Mouse (Mus musculus): ENCODE measurements around the gene Sytl1.

Gene Sytl1

GRCm38 (mm10) chr4:133262882-133263281 is at the start of gene Sytl1:
Sytl1 (minus strand) TSS chr4:133263113.
- DNase-seq, result no peak

- peak; percentile 95 for DNase-seq
Observed at GRCm38 (mm10) chr4:133309948-133310347, 47.0 kb upstream of the Sytl1 start.

DNA sequence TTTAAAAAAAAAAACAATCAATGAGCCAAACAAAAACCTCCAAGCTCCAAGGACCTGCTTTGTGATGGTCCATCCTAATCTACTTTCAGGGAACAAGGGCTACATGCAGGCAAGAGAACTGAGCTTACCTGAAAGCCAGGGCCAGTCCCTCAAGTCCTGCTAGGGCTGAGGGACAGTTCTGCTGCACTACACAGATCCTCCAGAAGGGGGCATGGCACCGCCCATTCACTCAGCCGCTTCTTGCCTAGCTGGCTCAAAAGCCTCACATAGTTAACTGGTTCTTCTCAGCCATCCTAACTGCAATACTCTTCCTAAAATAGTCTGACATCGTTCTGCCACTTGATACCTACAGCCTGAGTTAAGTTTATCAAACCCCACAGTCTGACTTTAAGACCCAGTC is 44.4 kb upstream of the Sytl1 start:
- DNase-seq, result peak; percentile 92

DNA sequence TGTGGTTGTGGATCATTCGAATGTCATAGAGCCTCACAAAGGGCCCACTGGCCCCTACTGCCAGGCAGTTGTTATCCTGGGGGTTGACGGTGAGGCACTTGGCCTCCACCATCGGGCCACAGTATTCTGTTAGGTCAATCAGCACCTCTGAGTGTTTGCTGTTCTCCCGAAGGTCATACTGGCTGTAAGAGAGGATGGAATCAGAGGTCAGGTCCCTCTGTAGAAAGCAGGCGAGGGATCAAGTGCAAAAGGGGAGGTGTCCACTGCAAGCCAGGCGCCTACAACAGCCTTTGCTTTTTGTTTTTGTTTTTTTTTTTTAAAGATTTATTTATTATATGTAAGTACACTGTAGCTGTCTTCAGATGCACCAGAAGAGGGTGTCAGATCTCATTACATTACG is 42.9 kb upstream of the Sytl1 start:
- peak; percentile 84 for DNase-seq

- DNase-seq, result no peak
Observed at GRCm38 (mm10) chr4:133304770-133305169, 41.9 kb upstream of the Sytl1 start.

DNA sequence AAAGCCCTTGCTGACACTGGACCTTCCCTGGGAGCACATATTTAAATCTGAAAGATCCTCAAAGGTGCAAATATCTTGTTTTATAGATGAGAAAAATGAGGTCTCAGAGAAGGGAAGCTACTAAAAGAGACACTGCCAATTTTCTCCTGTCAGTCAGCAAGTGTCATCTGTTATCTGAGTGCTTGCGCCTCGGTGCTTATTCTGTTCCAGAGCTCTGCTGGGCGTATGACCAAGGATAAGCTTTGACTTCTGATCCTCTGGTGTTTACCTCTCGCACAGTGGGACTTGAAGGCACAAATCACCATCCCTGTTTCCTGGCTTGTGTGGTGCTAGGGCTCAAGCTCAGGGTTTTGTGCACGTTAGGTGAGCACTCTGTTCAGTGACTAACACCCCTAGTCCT is 39.8 kb upstream of the Sytl1 start:
- DNase-seq, result no peak

DNA sequence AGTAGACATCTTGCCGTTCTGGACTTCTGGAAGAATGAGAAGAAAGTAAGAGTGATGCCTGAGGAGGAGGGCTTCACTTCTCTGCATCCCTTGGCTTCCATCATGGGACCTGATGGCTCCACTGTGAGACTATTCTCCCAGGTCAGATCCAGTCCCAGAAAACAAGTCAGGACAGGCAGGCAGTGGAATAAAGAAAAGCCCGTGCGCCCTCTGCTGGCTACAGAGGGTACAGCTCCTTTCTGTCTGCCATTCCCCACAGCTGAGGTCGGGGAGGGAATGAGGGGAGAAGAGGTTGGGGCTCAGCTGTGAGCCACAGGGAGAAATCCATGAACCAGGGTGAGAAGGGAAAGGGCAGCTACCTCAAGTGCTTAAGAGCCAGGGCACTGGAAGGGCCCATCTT is 38.9 kb upstream of the Sytl1 start:
- peak; percentile 95 for DNase-seq

- DNase-seq, result no peak
Observed at GRCm38 (mm10) chr4:133300421-133300820, 37.5 kb upstream of the Sytl1 start.

DNA sequence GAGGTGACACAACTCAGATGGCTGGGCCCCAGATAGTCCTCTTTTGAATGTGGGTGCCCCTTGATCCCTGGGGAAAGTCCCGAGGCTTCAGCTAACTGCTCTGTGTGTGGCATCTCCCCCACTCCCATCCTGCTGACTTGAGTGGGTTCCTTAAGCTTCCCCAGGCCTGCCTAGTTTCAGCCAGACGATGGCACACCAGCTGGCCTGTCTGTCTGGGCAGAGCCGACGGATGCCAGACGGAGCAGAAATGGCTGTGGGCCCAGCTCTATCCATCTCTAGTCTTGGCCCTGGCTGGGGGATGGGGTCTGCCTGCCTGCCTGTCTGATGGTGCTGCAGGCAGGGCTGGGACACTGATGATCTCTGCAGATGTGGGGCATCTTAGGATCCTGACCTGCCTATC is 36.8 kb upstream of the Sytl1 start:
- DNase-seq, result peak; percentile 90

DNA sequence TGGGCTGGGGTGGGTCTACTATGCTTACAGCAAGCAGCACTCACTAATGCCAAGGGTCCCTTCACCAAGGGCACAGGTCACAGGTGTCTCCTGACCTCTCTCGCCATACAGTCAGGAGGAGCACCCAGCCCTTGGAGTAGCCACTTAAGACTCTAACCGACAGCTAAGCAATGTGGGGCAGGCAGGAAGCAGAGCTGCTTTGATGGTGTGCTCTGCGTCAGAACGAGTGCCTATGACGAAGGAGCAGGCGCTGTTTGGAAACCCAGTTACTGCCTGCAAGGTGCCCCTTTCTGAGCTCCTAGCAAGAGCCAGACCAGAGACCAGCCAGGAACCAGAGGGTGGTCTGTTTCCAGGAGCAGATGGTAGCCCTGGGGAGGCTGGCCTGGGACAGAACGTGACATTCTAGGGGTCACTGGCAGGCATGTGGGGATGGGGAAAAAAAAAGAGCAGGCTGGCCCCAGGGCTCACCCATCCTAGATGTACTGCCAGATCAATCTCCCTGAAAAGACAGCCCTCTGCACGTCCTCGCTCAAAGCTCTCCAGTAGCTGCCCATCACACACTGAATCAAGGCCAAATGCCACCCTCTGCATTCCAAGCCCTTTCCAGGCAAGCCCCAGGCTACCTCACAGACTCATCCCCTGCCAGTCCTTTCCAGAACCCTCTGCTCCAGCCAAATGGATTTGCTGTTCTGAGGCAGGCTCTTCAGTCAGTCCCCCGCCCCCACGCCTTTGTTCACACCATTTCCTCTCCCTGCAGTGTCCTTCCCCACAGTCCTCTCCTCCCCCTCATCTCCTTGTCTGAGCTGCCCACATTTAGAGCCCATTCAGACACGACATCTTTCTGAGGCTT is 35.8 kb upstream of the Sytl1 start:
- peak; percentile 93 for DNase-seq

GRCm38 (mm10) chr4:133297801-133298238 is 34.9 kb upstream of the Sytl1 start:
- peak; percentile 96 for DNase-seq

DNA sequence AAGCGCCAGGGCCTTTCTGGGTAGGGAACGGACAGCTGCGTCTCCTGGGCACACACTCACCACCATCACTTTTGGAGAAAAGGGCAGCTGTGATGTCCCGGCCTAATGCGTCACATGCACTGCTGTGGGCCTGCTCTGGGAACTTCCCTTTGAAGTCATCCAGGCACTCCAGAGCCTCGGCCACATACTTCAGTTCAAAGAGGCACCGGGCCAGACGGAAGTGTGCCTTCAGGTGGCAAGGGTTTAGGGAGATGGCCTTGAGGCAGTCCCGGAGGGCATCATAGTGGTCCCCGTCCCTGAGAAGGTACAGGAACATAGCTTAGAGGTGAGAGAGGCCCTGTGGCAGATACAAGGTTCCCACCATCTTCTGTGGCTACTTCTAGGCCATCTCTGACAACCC is 34.4 kb upstream of the Sytl1 start:
- no peak for DNase-seq

GRCm38 (mm10) chr4:133294084-133294483 is 31.2 kb upstream of the Sytl1 start:
- peak; percentile 81 for DNase-seq

DNA sequence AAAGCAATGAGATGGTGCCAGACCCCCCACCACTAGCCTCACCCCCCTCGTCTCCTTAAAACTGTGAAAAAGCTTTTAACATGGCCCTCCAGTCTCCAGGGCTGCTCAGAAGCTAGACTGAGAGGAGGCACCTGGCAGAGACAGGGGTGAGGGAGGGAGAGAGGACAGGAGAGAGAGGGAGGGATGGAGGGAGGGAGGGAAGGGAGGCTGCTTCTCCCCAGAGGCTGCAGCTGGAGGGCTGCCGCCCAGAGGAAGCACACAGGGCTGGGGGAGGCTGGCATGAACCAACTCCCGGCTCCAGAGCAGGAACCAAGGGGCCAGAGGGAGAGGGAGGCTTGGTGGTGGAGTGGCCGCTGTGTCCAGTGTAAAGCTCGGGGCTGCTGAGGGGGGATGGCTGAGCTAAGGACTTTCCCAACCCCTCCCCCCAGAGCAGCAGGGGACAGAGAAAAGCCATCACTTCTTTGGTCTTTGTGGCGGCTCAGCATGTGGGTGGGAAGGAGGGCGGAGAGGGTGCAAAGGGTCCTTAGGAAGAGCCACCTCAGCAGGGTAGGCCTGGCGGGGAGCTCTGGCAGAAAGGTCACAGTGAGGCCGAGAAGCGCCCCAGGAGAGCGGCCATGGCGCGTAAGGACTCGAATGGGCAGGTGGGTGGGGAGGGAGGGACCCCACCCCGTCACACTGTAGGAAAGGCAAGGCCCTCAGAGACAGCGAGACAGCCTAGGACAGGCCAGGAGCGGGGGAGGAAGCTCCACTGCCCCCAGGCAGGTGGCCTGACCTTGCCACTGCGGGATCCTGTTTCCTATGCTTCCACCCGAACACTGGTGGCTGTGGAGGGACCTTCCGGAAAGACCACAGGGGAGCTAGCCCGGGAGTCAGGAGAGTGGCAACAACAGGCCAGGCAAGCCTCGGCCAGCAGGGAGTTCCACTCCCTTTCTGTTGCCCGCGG is 30.3 kb upstream of the Sytl1 start:
- DNase-seq, result peak; percentile 89

- DNase-seq, result no peak
Observed at GRCm38 (mm10) chr4:133292405-133292804, 29.5 kb upstream of the Sytl1 start.

- DNase-seq, result no peak
Observed at GRCm38 (mm10) chr4:133291255-133291654, 28.3 kb upstream of the Sytl1 start.

DNA sequence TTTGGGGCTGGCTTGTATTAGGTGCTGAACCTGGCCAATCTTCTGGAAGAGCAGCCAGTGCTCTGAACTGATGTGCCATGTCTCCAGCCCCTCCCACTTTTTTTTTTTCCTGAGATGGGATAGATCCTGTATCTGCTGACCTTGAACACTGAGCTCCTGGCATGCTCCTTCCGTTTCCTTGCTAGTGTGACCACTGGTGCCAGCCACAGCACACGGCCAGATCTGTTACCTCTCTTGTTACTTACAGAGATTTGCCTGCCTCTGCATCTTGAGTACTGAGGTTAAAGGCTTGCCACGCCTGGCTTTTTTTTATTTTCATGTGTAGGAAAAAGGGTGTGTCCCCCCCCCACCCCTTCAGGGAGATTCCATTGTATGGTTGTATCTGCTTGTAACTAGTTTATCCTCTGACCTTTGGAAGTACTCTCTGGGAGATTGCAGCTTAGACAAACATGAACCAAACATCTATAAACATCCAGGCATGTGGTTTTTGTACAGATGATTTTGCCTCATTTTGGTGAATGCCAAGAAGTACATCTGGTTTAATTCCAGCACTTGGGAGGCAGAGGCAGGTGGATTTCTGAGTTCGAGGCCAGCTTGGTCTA is 23.7 kb upstream of the Sytl1 start:
- no peak for DNase-seq

DNA sequence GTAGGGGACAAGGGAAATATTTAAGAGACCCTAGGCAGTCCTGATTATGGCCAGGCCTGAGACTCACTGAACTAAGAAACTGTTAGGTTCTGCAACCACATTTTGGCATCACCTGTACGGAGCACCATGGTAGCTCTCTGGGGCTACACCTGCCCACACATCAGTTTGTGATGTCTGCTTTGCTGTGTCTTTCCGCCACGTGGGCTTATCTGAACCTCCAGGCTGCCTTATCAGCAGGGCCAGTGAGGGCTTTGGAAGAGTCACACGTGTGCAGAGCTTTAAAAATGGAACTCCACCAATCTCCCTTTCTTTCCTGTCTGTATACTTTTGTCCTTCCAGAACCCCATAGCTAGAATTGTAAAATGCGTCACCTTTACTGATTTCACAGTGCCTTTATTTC is 23.0 kb upstream of the Sytl1 start:
- DNase-seq, result no peak

DNA sequence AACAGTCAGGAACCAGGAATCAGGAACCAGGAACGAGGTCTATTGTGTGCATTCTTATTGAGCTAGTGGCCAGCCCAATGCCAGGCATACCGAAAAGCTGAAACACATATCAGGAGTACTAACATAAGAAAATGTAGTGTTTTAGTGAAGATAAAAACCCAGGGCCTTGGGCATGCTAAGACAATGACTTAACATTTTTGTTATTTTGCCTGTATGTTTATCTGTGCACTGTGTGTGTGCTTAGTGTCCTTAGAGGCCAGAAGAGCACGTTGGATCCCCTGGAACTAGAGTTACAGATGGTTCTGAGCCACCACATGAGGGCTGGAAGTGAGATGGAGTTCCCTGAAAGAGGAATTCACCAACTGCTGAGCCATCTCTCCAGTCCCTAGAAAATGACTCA is 22.4 kb upstream of the Sytl1 start:
- no peak for DNase-seq

DNA sequence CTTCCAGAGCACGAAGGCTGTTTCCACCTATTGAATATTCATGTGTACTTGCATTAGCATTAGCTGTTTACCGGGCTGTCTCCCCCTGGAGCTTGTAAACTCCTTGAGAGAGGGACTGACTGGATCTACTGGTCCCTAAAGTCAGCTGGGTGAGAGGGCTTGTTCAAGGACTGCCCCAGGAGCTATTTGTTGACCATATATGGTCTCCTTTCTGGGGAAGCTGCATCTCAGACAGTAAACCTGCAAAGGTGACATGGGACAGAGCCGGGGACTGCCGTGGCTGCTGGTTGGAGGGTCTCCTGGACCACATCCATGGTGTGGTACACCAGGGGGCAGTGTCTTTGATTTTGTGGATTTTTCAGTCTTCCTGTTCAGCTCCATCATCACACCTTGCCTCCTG is 19.7 kb upstream of the Sytl1 start:
- DNase-seq, result no peak

- no peak for DNase-seq
Observed at GRCm38 (mm10) chr4:133281951-133282481, 19.1 kb upstream of the Sytl1 start.

GRCm38 (mm10) chr4:133281513-133281912 is 18.6 kb upstream of the Sytl1 start:
- DNase-seq, result no peak

- DNase-seq, result no peak
Observed at GRCm38 (mm10) chr4:133278482-133278881, 15.6 kb upstream of the Sytl1 start.

All from heart, adult 11 months (tissue).